Mouse (Mus musculus) heart, adult 2 months (tissue): ENCODE measurements at regions not wholly inside any gene's neighbourhood (a gene's known extent, or its start where the extent isn't known, plus 50 kb on each side); places are given as distances from the start of the nearest gene placed in this dataset.

Experiments used
- DNase-seq, 2 experiments: peaks; one replicate each; pipeline ENCODE4 v3.0.0; 2021
- H3K27ac ChIP-seq: fragments of 200-600 bp; 2 replicates; pipeline ENCODE4 v1.8.1; 2022
- H3K27me3 ChIP-seq: fragments of 200-500 bp; 2 replicates; pipeline ENCODE4 v1.6.1; 2012; ENCODE audit warnings: mild to moderate bottlenecking, low read length, inconsistent platforms, mixed read lengths; ENCODE audit not compliant: control insufficient read depth, insufficient read depth
- H3K36me3 ChIP-seq: fragments of 200-500 bp; 2 replicates; pipeline ENCODE4 v1.6.1; 2012; ENCODE audit warnings: low read length, inconsistent platforms; ENCODE audit not compliant: control insufficient read depth, insufficient read depth
- H3K4me1 ChIP-seq: fragments of 200-500 bp; 2 replicates; pipeline ENCODE4 v1.6.1; 2011; ENCODE audit warnings: low read length; ENCODE audit not compliant: control insufficient read depth, insufficient read depth
- H3K4me3 ChIP-seq: fragments of 200-600 bp; 2 replicates; pipeline ENCODE4 v1.8.1; 2022
- H3K79me2 ChIP-seq: fragments of 200-500 bp; replicated peaks from 2 replicates; pipeline ENCODE4 v1.6.1; 2012; ENCODE audit warnings: mild to moderate bottlenecking, inconsistent platforms, low read length, moderate library complexity, mixed read lengths; ENCODE audit not compliant: control insufficient read depth, insufficient read depth
- H3K9ac ChIP-seq: fragments of 200-500 bp; 2 replicates; pipeline ENCODE4 v1.6.1; 2012; ENCODE audit warnings: low read depth, mild to moderate bottlenecking, control low read depth, inconsistent platforms, low read length, mixed read lengths
- CTCF ChIP-seq: fragments of 200-600 bp; IDR thresholded peaks from 2 replicates; pipeline ENCODE4 v1.8.1; 2022; ENCODE audit warnings: antibody characterized with exemption, mild to moderate bottlenecking, moderate library complexity
- EP300 ChIP-seq: fragments of 200-500 bp; IDR thresholded peaks from 2 replicates; pipeline ENCODE4 v1.6.1; 2011; ENCODE audit warnings: low read depth, low read length, control low read depth; ENCODE audit not compliant: insufficient read depth
- POLR2A ChIP-seq: fragments of 200-500 bp; IDR thresholded peaks from 2 replicates; pipeline ENCODE4 v1.6.1; 2011; ENCODE audit warnings: mild to moderate bottlenecking, low read depth, low read length, control low read depth; ENCODE audit not compliant: insufficient read depth
- WGBS: fragments of 180-500 bp; shearing (Covaris S2); methylation state at CpG from one replicate; pipeline ENCODE4 v1.1.7; 2018; 5-methylcytosine and 5-hydroxymethylcytosine counted together
- intact Hi-C: fragments of 180-260 bp; cut with DNase I; formaldehyde crosslinking; loops from one replicate; pipeline ENCODE4 v1.15.1; 2025

GRCm38 (mm10) chr7:145108994-145109393, 98.9 kb downstream of the 1810010D01Rik start:
- Histone ChIP-seq H3K27me3 (no peaks in the 10 kb centered on the region), H3K9ac (no peak overlapping the region), H3K27ac (no peak overlapping the region), H3K36me3 (no peaks in the 10 kb centered on the region), H3K4me1 (peaks cover 34% of the 10 kb centered on the region), H3K4me3 (no peak overlapping the region), H3K79me2 (no peaks in the 10 kb centered on the region)
- no peak for TF ChIP-seq EP300
- no peak for TF ChIP-seq POLR2A
- TF ChIP-seq CTCF = no peak
- WGBS = 95% methylated on average over 3 of the region's 3 CpGs
- no peak for DNase-seq
- intact Hi-C loops = no loop called here

- no peak overlapping the region for H3K27ac ChIP-seq
- no peaks in the 10 kb centered on the region for H3K36me3 ChIP-seq
- peaks cover 26% of the 10 kb centered on the region for H3K4me1 ChIP-seq
- peak in 1 of 2 experiments; percentile 39 for DNase-seq
- TF ChIP-seq EP300 = no peak
- no peak for TF ChIP-seq POLR2A
- no peak for TF ChIP-seq CTCF
- no peak overlapping the region for H3K9ac ChIP-seq
- WGBS = 82% methylated on average over 2 of the region's 2 CpGs
- intact Hi-C loops = no loop called here
- H3K27me3 ChIP-seq = no peaks in the 10 kb centered on the region
- no peak overlapping the region for H3K4me3 ChIP-seq
- H3K79me2 ChIP-seq = no peaks in the 10 kb centered on the region
Measured at GRCm38 (mm10) chr7:145107575-145108170, 100.2 kb downstream of the 1810010D01Rik start.

- H3K79me2 ChIP-seq = no peaks in the 10 kb centered on the region
- H3K9ac ChIP-seq = no peak overlapping the region
- H3K36me3 ChIP-seq = no peaks in the 10 kb centered on the region
- no peak overlapping the region for H3K27ac ChIP-seq
- H3K27me3 ChIP-seq = no peaks in the 10 kb centered on the region
- H3K4me3 ChIP-seq = no peak overlapping the region
- WGBS = 33% methylated on average over 4 of the region's 4 CpGs
- intact Hi-C loops = no loop called here
- H3K4me1 ChIP-seq = peaks cover 25% of the 10 kb centered on the region
- DNase-seq = peak; percentile 66 to 74
- TF ChIP-seq EP300 (no peak), POLR2A (no peak), CTCF (no peak)
Measured at GRCm38 (mm10) chr7:145106494-145106849, 101.4 kb downstream of the 1810010D01Rik start.

GRCm38 (mm10) chr7:145105831-145106493, 102.0 kb downstream of the 1810010D01Rik start:
- no peaks in the 10 kb centered on the region for H3K79me2 ChIP-seq
- H3K4me3 ChIP-seq = no peak overlapping the region
- H3K27ac ChIP-seq = no peak overlapping the region
- WGBS = 98% methylated on average over 7 of the region's 7 CpGs
- H3K4me1 ChIP-seq = peaks cover 22% of the 10 kb centered on the region
- no peak for DNase-seq
- TF ChIP-seq POLR2A (no peak), EP300 (no peak), CTCF (no peak)
- no peak overlapping the region for H3K9ac ChIP-seq
- intact Hi-C loops = no loop called here
- no peaks in the 10 kb centered on the region for H3K36me3 ChIP-seq
- no peaks in the 10 kb centered on the region for H3K27me3 ChIP-seq

- H3K79me2 ChIP-seq = no peaks in the 10 kb centered on the region
- peaks cover 12% of the 10 kb centered on the region for H3K4me1 ChIP-seq
- no peaks in the 10 kb centered on the region for H3K27me3 ChIP-seq
- H3K4me3 ChIP-seq = no peak overlapping the region
- H3K9ac ChIP-seq = no peak overlapping the region
- DNase-seq = no peak
- 53% methylated on average over 5 of the region's 5 CpGs for WGBS
- no peak for TF ChIP-seq POLR2A
- H3K36me3 ChIP-seq = no peaks in the 10 kb centered on the region
- intact Hi-C loops = no loop called here
- peak overlapping the region; percentile 26 for H3K27ac ChIP-seq
Measured at GRCm38 (mm10) chr7:145102692-145103091, 105.2 kb downstream of the 1810010D01Rik start.

- H3K4me3 ChIP-seq = no peak overlapping the region
- DNase-seq = peak; percentile 69 to 78
- H3K27ac ChIP-seq = peak overlapping the region; percentile 26; the same call in 1 of the 2 replicates
- no peaks in the 10 kb centered on the region for H3K27me3 ChIP-seq
- H3K36me3 ChIP-seq = no peaks in the 10 kb centered on the region
- intact Hi-C loops = no loop called here
- TF ChIP-seq EP300 = 0 out of 2 replicates have a peak, but pooled peaks have one; percentile 53
- 0 out of 2 replicates have a peak, but pooled peaks have one; percentile 23 for TF ChIP-seq POLR2A
- TF ChIP-seq CTCF = no peak
- H3K79me2 ChIP-seq = no peaks in the 10 kb centered on the region
- no peak overlapping the region for H3K9ac ChIP-seq
- H3K4me1 ChIP-seq = peaks cover 11% of the 10 kb centered on the region
- WGBS = 22% methylated on average over 6 of the region's 6 CpGs
Measured at GRCm38 (mm10) chr7:145102216-145102615, 105.7 kb downstream of the 1810010D01Rik start.
